Mouse (Mus musculus) midbrain, embryonic 12.5 days (tissue): ENCODE measurements around the gene Cpt1c. TPM values are rescaled to one million over a fixed set of nuclear protein-coding genes. Genes with fewer than 3 reads are reported as not detected.

Source experiments
- ATAC-seq: fragments of 200-750 bp; cut with Nextera tagmentation; 2 replicates; pipeline ENCODE4 v1.8.0; 2017; ENCODE audit warnings: low read depth, moderate TSS enrichment, moderate library complexity; ENCODE audit not compliant: low FRiP score
- H3K27ac ChIP-seq: fragments of 300-500 bp; sonication (generic); replicated peaks from 2 replicates; pipeline ENCODE4 v1.5.1; 2016; ENCODE audit warnings: mild to moderate bottlenecking
- H3K27me3 ChIP-seq: fragments of 300-500 bp; sonication (generic); 2 replicates; pipeline ENCODE4 v1.6.1; 2016; ENCODE audit warnings: mild to moderate bottlenecking
- H3K36me3 ChIP-seq: fragments of 300-500 bp; sonication (generic); 2 replicates; pipeline ENCODE4 v1.6.1; 2016
- H3K4me1 ChIP-seq: fragments of 300-500 bp; sonication (generic); 2 replicates; pipeline ENCODE4 v1.6.1; 2016
- H3K4me2 ChIP-seq: fragments of 300-500 bp; sonication (generic); replicated peaks from 2 replicates; pipeline ENCODE4 v1.6.1; 2016; ENCODE audit warnings: mild to moderate bottlenecking, moderate library complexity
- H3K4me3 ChIP-seq: fragments of 300-500 bp; sonication (generic); 2 replicates; pipeline ENCODE4 v1.5.1; 2016; ENCODE audit warnings: mild to moderate bottlenecking
- H3K9ac ChIP-seq: fragments of 300-500 bp; sonication (generic); replicated peaks from 2 replicates; pipeline ENCODE4 v1.6.1; 2016; ENCODE audit warnings: mild to moderate bottlenecking, moderate library complexity
- H3K9me3 ChIP-seq: fragments of 300-500 bp; sonication (generic); 2 replicates; pipeline ENCODE4 v1.6.1; 2016; ENCODE audit warnings: mild to moderate bottlenecking
- WGBS: fragments of 180-500 bp; shearing (Covaris S2); methylation state at CpG from one replicate; pipeline ENCODE4 v1.1.7; 2016; 5-methylcytosine and 5-hydroxymethylcytosine counted together
- polyA plus RNA-seq: library from polyadenylated mRNA; unstranded; fragments of >200 nt; fragmentation: Nextera tagmentation; extraction: Ambion mirVana; gene quantifications from 2 replicates; pipeline ENCODE4 v1.2.1, GENCODE M21; 2016

The Cpt1c gene
- polyA plus RNA-seq, 1 experiment from 2014 or later, result 43.7 TPM

GRCm38 (mm10) chr7:45012824-45013223 lies 38.2 kb upstream of the Cpt1c start:
- H3K4me3 ChIP-seq, result no peak overlapping the region
- no peaks in the 10 kb centered on the region for H3K27me3 ChIP-seq
- H3K27ac ChIP-seq, result no peak overlapping the region
- peaks cover 59% of the 10 kb centered on the region for H3K36me3 ChIP-seq
- H3K9ac ChIP-seq, result no peak overlapping the region
- H3K4me1 ChIP-seq, result peaks cover 21% of the 10 kb centered on the region
- no peak for ATAC-seq
- no peak overlapping the region for H3K4me2 ChIP-seq
- 92% methylated on average over 4 of the region's 4 CpGs for WGBS
- no peaks in the 10 kb centered on the region for H3K9me3 ChIP-seq

DNA sequence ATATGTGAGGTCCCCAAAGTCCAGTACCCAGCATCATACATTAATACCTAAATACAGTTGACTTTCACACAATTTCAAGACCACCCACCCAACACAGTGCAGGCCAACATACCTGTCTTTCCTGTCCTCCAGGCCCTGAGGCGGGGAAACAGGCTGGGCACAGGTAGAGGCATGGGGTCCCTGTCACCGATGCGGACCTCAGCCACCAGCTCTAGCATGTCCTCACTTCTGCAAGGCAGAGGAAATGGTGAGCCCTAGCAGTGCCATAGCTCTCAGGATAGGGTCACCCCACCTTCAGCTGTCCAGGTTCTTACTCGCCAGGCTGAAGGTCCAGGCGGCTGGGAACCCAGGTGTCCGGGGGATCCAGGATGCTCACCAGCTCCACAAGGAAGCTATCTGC lies 37.4 kb upstream of the Cpt1c start:
- WGBS, result 94% methylated on average over 6 of the region's 6 CpGs
- no peak overlapping the region for H3K9ac ChIP-seq
- no peaks in the 10 kb centered on the region for H3K9me3 ChIP-seq
- peaks cover 67% of the 10 kb centered on the region for H3K36me3 ChIP-seq
- peaks cover 17% of the 10 kb centered on the region for H3K4me1 ChIP-seq
- no peak for ATAC-seq
- H3K27ac ChIP-seq, result no peak overlapping the region
- no peak overlapping the region for H3K4me3 ChIP-seq
- H3K4me2 ChIP-seq, result no peak overlapping the region
- H3K27me3 ChIP-seq, result no peaks in the 10 kb centered on the region

GRCm38 (mm10) chr7:45008411-45008810 lies 33.8 kb upstream of the Cpt1c start:
- 93% methylated on average over 19 of the region's 19 CpGs for WGBS
- no peak overlapping the region for H3K27ac ChIP-seq
- H3K36me3 ChIP-seq, result peaks cover 94% of the 10 kb centered on the region
- no peak overlapping the region for H3K9ac ChIP-seq
- no peak overlapping the region for H3K4me3 ChIP-seq
- no peak for ATAC-seq
- no peaks in the 10 kb centered on the region for H3K9me3 ChIP-seq
- no peaks in the 10 kb centered on the region for H3K27me3 ChIP-seq
- no peak overlapping the region for H3K4me2 ChIP-seq
- no peaks in the 10 kb centered on the region for H3K4me1 ChIP-seq

DNA sequence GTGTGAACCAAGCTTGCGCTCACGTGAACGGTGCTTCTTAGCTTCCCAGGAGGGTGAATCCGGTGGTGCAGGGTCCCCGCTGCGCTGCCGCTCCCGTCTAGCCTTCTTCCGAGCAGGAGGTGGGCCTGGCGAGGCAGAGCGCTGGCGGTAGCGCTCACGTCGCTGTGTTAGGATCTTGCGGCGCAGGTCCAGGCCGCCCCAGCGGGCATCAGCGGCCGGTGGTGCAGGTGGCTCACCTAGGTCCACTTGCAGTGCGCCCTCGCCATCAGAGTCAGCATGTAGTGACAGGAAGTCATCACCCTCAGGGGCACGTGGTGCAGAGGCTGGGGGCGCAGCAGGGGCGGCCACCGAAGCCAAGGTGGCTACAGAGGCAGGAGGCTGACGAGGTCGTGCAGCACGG lies 33.2 kb upstream of the Cpt1c start:
- Histone ChIP-seq H3K4me3 (no peak overlapping the region), H3K27me3 (no peaks in the 10 kb centered on the region), H3K9ac (no peak overlapping the region), H3K4me2 (no peak overlapping the region), H3K27ac (no peak overlapping the region), H3K4me1 (no peaks in the 10 kb centered on the region), H3K9me3 (no peaks in the 10 kb centered on the region), H3K36me3 (peaks cover 94% of the 10 kb centered on the region)
- 96% methylated on average over 30 of the region's 30 CpGs for WGBS
- ATAC-seq, result no peak

GRCm38 (mm10) chr7:45007141-45007540 lies 32.5 kb upstream of the Cpt1c start:
- Histone ChIP-seq H3K9me3 (no peaks in the 10 kb centered on the region), H3K4me3 (no peak overlapping the region), H3K4me1 (no peaks in the 10 kb centered on the region), H3K27ac (no peak overlapping the region), H3K9ac (no peak overlapping the region), H3K27me3 (no peaks in the 10 kb centered on the region), H3K4me2 (no peak overlapping the region), H3K36me3 (peaks cover 94% of the 10 kb centered on the region)
- WGBS, result 97% methylated on average over 29 of the region's 29 CpGs
- no peak for ATAC-seq

GRCm38 (mm10) chr7:45006503-45006902 lies 31.9 kb upstream of the Cpt1c start:
- no peaks in the 10 kb centered on the region for H3K4me1 ChIP-seq
- 97% methylated on average over 12 of the region's 12 CpGs for WGBS
- H3K36me3 ChIP-seq, result peaks cover 94% of the 10 kb centered on the region
- no peaks in the 10 kb centered on the region for H3K9me3 ChIP-seq
- no peak overlapping the region for H3K4me2 ChIP-seq
- no peaks in the 10 kb centered on the region for H3K27me3 ChIP-seq
- H3K9ac ChIP-seq, result no peak overlapping the region
- H3K4me3 ChIP-seq, result no peak overlapping the region
- H3K27ac ChIP-seq, result no peak overlapping the region
- ATAC-seq, result no peak

- WGBS, result 94% methylated on average over 6 of the region's 6 CpGs
- Histone ChIP-seq H3K9ac (no peak overlapping the region), H3K4me1 (no peaks in the 10 kb centered on the region), H3K9me3 (no peaks in the 10 kb centered on the region), H3K27me3 (no peaks in the 10 kb centered on the region), H3K4me3 (no peak overlapping the region), H3K4me2 (no peak overlapping the region), H3K27ac (no peak overlapping the region), H3K36me3 (peaks cover 98% of the 10 kb centered on the region)
- ATAC-seq, result no peak
Measured at GRCm38 (mm10) chr7:45005321-45005992, 30.8 kb upstream of the Cpt1c start.

- WGBS, result 76% methylated on average over 3 of the region's 3 CpGs
- Histone ChIP-seq H3K27me3 (no peaks in the 10 kb centered on the region), H3K27ac (no peak overlapping the region), H3K36me3 (peaks cover 98% of the 10 kb centered on the region), H3K4me2 (no peak overlapping the region), H3K9me3 (no peaks in the 10 kb centered on the region), H3K4me1 (peaks cover 4% of the 10 kb centered on the region), H3K9ac (no peak overlapping the region), H3K4me3 (no peak overlapping the region)
- ATAC-seq, result no peak
Measured at GRCm38 (mm10) chr7:45004546-45004945, 29.9 kb upstream of the Cpt1c start.

DNA sequence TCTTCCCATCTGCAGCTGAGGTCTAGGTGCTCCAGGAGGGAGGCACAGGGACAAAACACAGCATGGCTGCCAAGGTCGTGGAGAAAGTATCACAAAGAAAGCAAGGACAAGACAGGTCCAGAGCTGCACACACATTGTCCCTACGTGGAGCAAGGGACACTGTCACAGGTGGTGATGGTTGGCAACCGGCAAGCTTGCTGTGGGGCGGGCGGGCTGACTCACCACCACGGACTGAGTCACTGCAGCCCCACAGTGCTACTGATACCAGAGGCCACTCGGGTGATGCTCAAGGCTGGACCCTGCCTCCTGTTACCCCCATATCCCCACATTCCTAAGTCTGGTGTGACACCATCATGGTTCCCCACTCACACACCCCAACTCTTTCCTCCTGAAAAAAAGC lies 27.8 kb upstream of the Cpt1c start:
- H3K4me2 ChIP-seq, result no peak overlapping the region
- no peak overlapping the region for H3K4me3 ChIP-seq
- H3K9me3 ChIP-seq, result no peaks in the 10 kb centered on the region
- no peaks in the 10 kb centered on the region for H3K27me3 ChIP-seq
- H3K9ac ChIP-seq, result no peak overlapping the region
- peaks cover 21% of the 10 kb centered on the region for H3K4me1 ChIP-seq
- H3K27ac ChIP-seq, result no peak overlapping the region
- H3K36me3 ChIP-seq, result peaks cover 78% of the 10 kb centered on the region
- ATAC-seq, result no peak
- 93% methylated on average over 7 of the region's 7 CpGs for WGBS

- no peak overlapping the region for H3K4me3 ChIP-seq
- WGBS, result 88% methylated on average over 21 of the region's 21 CpGs
- no peak overlapping the region for H3K4me2 ChIP-seq
- H3K36me3 ChIP-seq, result peaks cover 60% of the 10 kb centered on the region
- no peaks in the 10 kb centered on the region for H3K27me3 ChIP-seq
- H3K27ac ChIP-seq, result 0 out of 2 replicates have a peak overlapping the region, but pooled peaks have one; percentile 15
- H3K9ac ChIP-seq, result 0 out of 2 replicates have a peak overlapping the region, but pooled peaks have one; percentile 6
- H3K4me1 ChIP-seq, result peaks cover 35% of the 10 kb centered on the region
- no peaks in the 10 kb centered on the region for H3K9me3 ChIP-seq
- no peak for ATAC-seq
Measured at GRCm38 (mm10) chr7:45000539-45001114, 26.0 kb upstream of the Cpt1c start.

DNA sequence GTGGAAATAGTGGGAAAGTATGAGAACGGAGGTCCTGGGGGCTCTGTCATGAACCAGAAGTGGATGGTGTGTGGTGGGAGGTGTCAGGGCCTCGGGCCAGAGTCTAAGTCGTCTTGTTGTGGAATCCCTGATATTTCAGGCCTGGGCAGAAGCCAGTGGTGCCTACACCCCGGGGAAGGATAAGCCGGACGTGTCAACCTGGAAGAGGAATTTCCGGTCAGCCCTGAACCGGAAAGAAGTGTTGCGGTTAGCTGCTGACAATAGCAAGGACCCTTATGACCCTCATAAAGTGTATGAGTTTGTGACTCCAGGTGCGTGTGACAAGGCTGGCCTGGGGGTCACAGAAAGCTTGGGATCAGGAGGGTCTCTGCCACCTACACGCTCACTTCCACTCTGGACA lies 25.1 kb upstream of the Cpt1c start:
- Histone ChIP-seq H3K4me1 (peaks cover 37% of the 10 kb centered on the region), H3K4me3 (no peak overlapping the region), H3K27me3 (no peaks in the 10 kb centered on the region), H3K9ac (no peak overlapping the region), H3K4me2 (no peak overlapping the region), H3K36me3 (peaks cover 52% of the 10 kb centered on the region), H3K9me3 (no peaks in the 10 kb centered on the region), H3K27ac (no peak overlapping the region)
- ATAC-seq, result no peak
- WGBS, result 87% methylated on average over 11 of the region's 11 CpGs

DNA sequence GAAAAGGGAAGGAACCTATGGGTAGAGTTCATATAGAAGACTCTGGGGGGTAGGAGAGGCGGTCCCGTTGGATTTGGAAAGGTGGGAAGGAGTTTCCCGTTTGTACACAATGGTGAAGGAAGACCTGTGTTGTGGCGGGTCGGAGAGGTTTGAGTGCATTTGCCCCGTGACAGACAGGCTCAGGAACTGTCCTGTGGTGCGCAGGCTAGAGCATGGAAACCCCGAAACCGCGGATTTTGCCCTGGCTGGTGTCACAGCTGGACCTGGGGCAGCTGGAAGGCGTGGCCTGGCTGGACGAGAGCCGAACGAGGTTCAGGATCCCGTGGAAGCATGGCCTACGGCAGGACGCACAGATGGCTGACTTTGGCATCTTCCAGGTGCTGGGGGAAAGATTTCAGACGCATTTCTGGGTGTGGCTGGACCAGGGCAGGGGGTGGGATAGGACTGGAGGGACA lies 23.9 kb upstream of the Cpt1c start, which contains the start of gene Bcl2l12:
Gene Bcl2l12 (minus strand): TSS at position 212 of the 455 bp plus-strand sequence.
- Histone ChIP-seq H3K4me2 (peak within 1 kb of the TSS; percentile 79), H3K27ac (peak within 1 kb of the TSS; percentile 80), H3K9ac (peak within 1 kb of the TSS; percentile 82), H3K4me3 (peak within 1 kb of the TSS; percentile 68), H3K4me1 (peaks cover 37% of the 10 kb centered on the region), H3K27me3 (no peaks in the 10 kb centered on the region), H3K36me3 (peaks cover 48% of the 10 kb centered on the region), H3K9me3 (no peaks in the 10 kb centered on the region)
- WGBS, result 5% methylated on average over 18 of the region's 18 CpGs
- no peak for ATAC-seq
